Mouse (Mus musculus): ENCODE results near the gene Wdr73. TPM values are rescaled to one million over a fixed set of nuclear protein-coding genes. Genes with fewer than 3 reads are reported as not detected.

The Wdr73 gene
- total RNA-seq, 1 experiment from 2014 or later, result 15.0 TPM

Other genes with a start within 250 kb of the Wdr73 start
- gene Crtc3, start 212.4 kb downstream of the Wdr73 start, total RNA-seq (2017), result 34.3 and 36.6 TPM in 2 replicates
- 756 and 768 TPM in 2 replicates for gene Iqgap1, start 75.3 kb downstream of the Wdr73 start, total RNA-seq (2017)
- 10.8 TPM in 2 replicates for gene Zscan2, start 40.3 kb downstream of the Wdr73 start, total RNA-seq (2017)
- gene Nmb, start 3.8 kb upstream of the Wdr73 start, total RNA-seq (2017), result 2.0 and 2.2 TPM in 2 replicates
- gene Sec11a, start 46.5 kb upstream of the Wdr73 start, total RNA-seq (2017), result 182 and 199 TPM in 2 replicates
- gene Zfp592, start 92.4 kb upstream of the Wdr73 start, total RNA-seq (2017), result 63.6 and 69.0 TPM in 2 replicates
- gene Alpk3, start 156.3 kb upstream of the Wdr73 start, total RNA-seq (2017), result 0.12 and 0.25 TPM in 2 replicates
- gene Slc28a1, start 213.5 kb upstream of the Wdr73 start, total RNA-seq (2017), result not detected in 2 replicates